Mouse (Mus musculus) kidney, embryonic 16.5 days (tissue): ENCODE data around the gene Sac3d1. TPM values are rescaled to one million over a fixed set of nuclear protein-coding genes. Genes with fewer than 3 reads are reported as not detected.

Source experiments
- ATAC-seq: fragments of 200-750 bp; cut with Nextera tagmentation; 2 replicates; pipeline ENCODE4 v1.8.0; 2017; ENCODE audit warnings: moderate TSS enrichment; ENCODE audit not compliant: low FRiP score, low TSS enrichment
- H3K27ac ChIP-seq: fragments of 300-500 bp; sonication (generic); 2 replicates; pipeline ENCODE4 v1.5.1; 2014; ENCODE audit warnings: low read length
- H3K27me3 ChIP-seq: fragments of 300-500 bp; sonication (generic); 2 replicates; pipeline ENCODE4 v1.6.1; 2014; ENCODE audit warnings: low read length, control low read depth, mixed read lengths; ENCODE audit not compliant: insufficient read depth
- H3K36me3 ChIP-seq: fragments of 300-500 bp; sonication (generic); 2 replicates; pipeline ENCODE4 v1.6.1; 2014; ENCODE audit warnings: low read length, control low read depth, mixed read lengths; ENCODE audit not compliant: insufficient read depth
- H3K4me1 ChIP-seq: fragments of 300-500 bp; sonication (generic); 2 replicates; pipeline ENCODE4 v1.6.1; 2014; ENCODE audit warnings: low read length, control low read depth, mixed read lengths; ENCODE audit not compliant: insufficient read depth
- H3K4me2 ChIP-seq: fragments of 300-500 bp; sonication (generic); replicated peaks from 2 replicates; pipeline ENCODE4 v1.6.1; 2014; ENCODE audit warnings: low read depth, low read length
- H3K4me3 ChIP-seq: fragments of 300-500 bp; sonication (generic); 2 replicates; pipeline ENCODE4 v1.5.1; 2014; ENCODE audit warnings: mild to moderate bottlenecking, low read length
- H3K9ac ChIP-seq: fragments of 300-500 bp; sonication (generic); replicated peaks from 2 replicates; pipeline ENCODE4 v1.6.1; 2014; ENCODE audit warnings: low read length
- H3K9me3 ChIP-seq: fragments of 300-500 bp; sonication (generic); 2 replicates; pipeline ENCODE4 v1.6.1; 2016; ENCODE audit warnings: low read length, control low read depth
- WGBS: fragments of 180-500 bp; shearing (Covaris S2); extraction: QIAGEN DNeasy Blood & Tissue Kit; methylation state at CpG from one replicate; pipeline ENCODE4 v1.1.7; 2014; 5-methylcytosine and 5-hydroxymethylcytosine counted together
- polyA plus RNA-seq: library from polyadenylated mRNA; unstranded; fragments of >200 nt; fragmentation: Nextera tagmentation; extraction: Ambion mirVana; gene quantifications from 2 replicates; pipeline ENCODE4 v1.2.1, GENCODE M21; 2015

Gene Sac3d1
- polyA plus RNA-seq, 1 experiment from 2014 or later: 43.7 TPM

DNA sequence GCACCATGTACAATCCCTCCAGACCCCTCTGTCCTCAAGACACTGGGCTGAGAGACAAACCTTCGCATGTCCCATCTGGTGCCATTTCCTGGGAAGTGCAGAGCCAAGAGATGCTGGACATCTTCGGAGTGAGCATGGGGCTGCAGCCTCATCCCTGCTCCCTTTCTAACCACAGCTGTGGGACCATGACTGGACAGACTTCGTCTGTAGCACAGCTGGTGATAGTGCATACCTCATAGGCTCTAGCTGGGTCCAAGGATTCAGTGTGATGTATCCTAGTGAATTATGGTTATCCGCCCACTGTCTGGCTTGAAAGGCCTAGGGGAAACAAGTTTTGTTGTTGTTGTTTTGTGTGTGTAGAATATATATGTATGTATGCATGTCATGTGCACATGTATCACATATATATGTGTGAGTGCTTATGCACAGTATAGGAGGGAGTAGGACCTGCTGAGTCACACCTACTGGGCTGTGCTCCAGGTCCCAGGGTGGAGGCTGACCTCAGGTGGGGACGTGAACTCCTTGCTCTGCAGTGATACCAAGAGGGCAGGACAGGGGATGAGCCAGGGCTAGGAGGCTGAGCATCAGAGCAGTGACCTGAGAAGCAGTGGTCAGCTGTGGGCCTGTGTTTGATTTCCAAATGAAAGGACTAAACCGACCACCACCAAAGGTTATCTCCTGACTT is 16.1 kb downstream of the Sac3d1 start:
- no peak overlapping the region for H3K9ac ChIP-seq
- H3K27ac ChIP-seq: no peak overlapping the region
- WGBS: 82% methylated on average over 6 of the region's 6 CpGs
- H3K9me3 ChIP-seq: no peaks in the 10 kb centered on the region
- no peak overlapping the region for H3K4me3 ChIP-seq
- H3K4me1 ChIP-seq: no peaks in the 10 kb centered on the region
- no peak overlapping the region for H3K4me2 ChIP-seq
- H3K36me3 ChIP-seq: no peaks in the 10 kb centered on the region
- no peak for ATAC-seq
- no peaks in the 10 kb centered on the region for H3K27me3 ChIP-seq

DNA sequence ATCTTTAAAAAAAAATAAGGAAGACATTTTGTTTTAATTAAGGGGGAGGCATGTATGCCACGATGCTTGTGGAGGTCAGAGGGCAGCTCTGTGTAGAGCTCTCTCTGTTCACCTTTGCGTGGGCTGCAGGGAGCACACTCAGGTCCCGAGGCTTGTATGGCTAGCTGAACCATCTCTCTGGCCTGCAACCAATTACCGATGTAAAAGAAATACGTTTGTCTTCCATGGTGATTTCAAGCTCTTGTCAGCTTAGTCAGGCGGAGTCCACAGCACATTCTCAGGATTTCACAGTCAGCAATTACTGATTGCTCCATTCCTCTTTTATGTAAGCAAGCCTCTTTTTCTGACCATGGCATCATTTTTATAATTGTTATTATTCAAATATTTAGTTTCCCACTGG is 17.3 kb downstream of the Sac3d1 start:
- WGBS: 57% methylated on average over 6 of the region's 6 CpGs
- Histone ChIP-seq H3K27ac (no peak overlapping the region), H3K4me3 (no peak overlapping the region), H3K4me2 (no peak overlapping the region), H3K27me3 (no peaks in the 10 kb centered on the region), H3K36me3 (no peaks in the 10 kb centered on the region), H3K9ac (no peak overlapping the region), H3K4me1 (no peaks in the 10 kb centered on the region), H3K9me3 (no peaks in the 10 kb centered on the region)
- ATAC-seq: no peak

DNA sequence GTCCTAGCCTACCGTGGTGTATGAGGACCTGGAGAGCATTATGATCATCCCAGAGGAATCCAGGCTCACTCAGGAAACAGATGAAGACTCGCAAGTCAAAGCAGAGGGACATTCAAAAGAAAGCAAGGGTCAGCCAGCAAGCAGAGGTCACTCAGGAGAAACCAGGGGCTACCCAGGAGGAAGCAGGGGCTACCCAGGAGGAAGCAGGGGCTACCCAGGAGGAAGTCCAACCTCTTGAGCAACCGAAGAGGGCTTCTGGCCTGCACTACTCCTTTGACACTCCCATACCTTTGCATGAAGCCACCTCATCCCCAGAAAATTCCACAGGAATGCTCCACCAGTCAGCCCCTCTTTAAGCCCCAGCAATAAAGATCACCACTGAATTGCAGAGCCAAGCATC is 20.6 kb downstream of the Sac3d1 start:
- no peak for ATAC-seq
- Histone ChIP-seq H3K9me3 (no peaks in the 10 kb centered on the region), H3K36me3 (peaks cover 8% of the 10 kb centered on the region)

DNA sequence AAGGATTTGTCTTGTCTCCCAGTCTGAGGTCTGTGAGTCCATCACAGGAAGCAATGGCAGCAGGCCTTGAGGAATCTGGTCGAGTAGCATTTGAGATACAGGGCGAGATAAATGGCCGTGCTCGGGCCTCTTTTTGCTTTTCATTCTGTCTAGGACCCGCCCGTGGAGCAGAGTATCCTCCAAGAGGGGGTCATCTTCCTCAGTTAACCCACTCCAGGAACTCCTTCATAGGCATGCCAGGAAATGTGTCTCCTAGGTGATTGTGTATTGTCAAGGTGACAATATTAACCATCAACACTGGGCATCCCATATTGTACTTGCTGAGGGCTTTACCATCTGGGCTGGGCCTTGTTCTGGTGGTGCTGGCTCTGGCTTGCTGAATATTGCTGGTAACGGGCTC is 24.3 kb downstream of the Sac3d1 start, which contains the start of gene AC131692.1:
Gene AC131692.1, plus strand, starts transcription at position 301 of the 400 bp plus-strand sequence.
- Histone ChIP-seq H3K9ac (no peak within 1 kb of the TSS), H3K27me3 (no peaks in the 10 kb centered on the region), H3K4me1 (no peaks in the 10 kb centered on the region), H3K9me3 (no peaks in the 10 kb centered on the region), H3K36me3 (peaks cover 31% of the 10 kb centered on the region), H3K4me2 (no peak within 1 kb of the TSS), H3K4me3 (no peak within 1 kb of the TSS), H3K27ac (no peak within 1 kb of the TSS)
- WGBS: 88% methylated on average over 7 of the region's 7 CpGs
- no peak for ATAC-seq

More for the DNA sequence above, 20.6 kb downstream of the Sac3d1 start:
- H3K9ac ChIP-seq: no peak overlapping the region
- no peak overlapping the region for H3K4me3 ChIP-seq
- no peak overlapping the region for H3K27ac ChIP-seq
- H3K27me3 ChIP-seq: no peaks in the 10 kb centered on the region
- no peak overlapping the region for H3K4me2 ChIP-seq
- WGBS: 86% methylated on average over 3 of the region's 3 CpGs
- H3K4me1 ChIP-seq: no peaks in the 10 kb centered on the region

DNA sequence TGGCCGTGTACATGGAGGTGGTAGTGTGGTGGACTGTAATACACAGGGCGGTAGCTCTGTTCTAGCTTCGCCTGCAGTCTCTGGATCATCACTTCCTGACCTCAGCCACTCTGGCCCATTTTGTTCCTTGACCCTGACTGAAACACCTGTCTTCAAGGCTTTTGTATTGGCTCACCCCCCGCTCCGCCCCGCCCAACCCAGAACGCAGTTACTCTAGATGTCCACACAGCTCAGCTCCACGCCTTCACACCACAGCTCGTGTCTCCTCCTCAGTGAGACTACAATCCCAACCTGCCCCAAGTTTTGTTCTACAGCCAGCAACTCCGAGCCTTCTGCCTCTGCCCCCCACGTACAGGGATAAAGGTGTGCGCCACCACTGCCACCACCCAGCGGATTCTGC is 29.6 kb downstream of the Sac3d1 start:
- no peak for ATAC-seq
- Histone ChIP-seq H3K4me2 (no peak overlapping the region), H3K4me1 (peaks cover 9% of the 10 kb centered on the region), H3K36me3 (peaks cover 30% of the 10 kb centered on the region), H3K27ac (no peak overlapping the region), H3K9me3 (no peaks in the 10 kb centered on the region), H3K9ac (no peak overlapping the region), H3K27me3 (no peaks in the 10 kb centered on the region), H3K4me3 (no peak overlapping the region)
- WGBS: 89% methylated on average over 13 of the region's 13 CpGs

DNA sequence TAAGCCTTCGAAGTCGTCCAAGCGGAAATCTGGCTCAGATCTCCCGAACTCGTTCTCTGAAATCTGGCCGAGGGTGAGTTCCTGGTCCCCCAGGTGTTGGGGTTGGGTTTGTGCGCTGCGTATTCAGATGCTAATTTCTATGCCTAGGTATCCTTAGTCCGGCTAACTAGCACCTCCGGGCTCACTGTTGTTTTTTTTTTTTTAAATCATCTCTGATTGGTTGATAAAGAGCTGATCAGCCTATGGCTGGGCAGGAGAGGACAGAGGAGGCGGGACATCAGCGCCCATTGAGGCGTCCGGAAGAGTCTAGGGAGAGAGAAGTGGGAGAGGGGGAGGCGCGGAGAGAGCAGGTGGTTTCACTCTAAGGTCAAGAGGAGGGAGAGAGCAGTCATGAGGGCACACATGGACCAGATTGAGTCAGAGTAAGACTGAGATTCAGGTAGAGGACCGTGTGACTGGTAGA is 33.0 kb downstream of the Sac3d1 start:
- H3K9ac ChIP-seq: peak overlapping the region; percentile 80
- H3K4me2 ChIP-seq: peak overlapping the region; percentile 91
- peaks cover 15% of the 10 kb centered on the region for H3K4me1 ChIP-seq
- peak; percentile 80 for ATAC-seq
- H3K36me3 ChIP-seq: peaks cover 23% of the 10 kb centered on the region
- peak overlapping the region; percentile 85 for H3K4me3 ChIP-seq
- peak overlapping the region; percentile 65 for H3K27ac ChIP-seq
- under 1% methylated on average over 17 of the region's 17 CpGs for WGBS
- no peaks in the 10 kb centered on the region for H3K9me3 ChIP-seq
- no peaks in the 10 kb centered on the region for H3K27me3 ChIP-seq

DNA sequence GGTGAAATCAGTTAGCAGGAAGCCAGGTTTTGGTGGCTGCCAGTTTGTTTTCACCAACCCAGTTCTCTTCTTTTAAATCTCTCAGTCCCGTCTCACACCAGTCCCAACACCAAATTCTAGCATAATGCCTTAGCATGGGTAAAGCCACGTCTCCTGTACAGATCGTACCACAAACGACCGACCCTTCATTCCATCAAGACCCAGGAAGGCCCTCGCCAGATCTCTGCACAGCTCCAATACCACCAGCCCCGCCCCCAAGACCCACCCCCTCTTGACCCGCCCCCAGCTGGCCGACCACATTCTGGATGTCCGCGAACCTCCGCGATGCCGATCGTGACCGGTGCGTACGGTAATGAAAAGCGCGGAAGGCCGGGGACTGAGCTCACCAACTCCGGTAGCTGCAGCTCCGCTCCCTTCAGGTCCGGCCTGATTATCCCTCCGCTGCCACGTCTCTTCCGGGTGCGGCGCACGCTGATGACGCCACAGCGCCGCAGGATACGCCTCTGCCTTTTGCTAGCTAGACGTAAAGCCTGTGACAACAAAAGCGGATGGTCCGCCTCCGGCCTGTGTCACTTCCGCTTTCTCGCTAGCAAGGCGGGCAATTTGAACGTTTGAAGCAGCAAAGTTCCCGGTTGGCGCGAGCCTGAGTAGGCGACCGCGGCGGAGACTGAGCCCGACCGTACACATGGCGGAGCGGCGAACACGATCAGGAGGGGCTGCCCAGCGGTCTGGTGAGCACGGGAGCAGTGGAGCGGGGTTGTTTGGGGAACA is 33.8 kb downstream of the Sac3d1 start, which contains the start of the genes Zfpl1 and Cdca5:
Gene Zfpl1, minus strand, starts transcription at position 479 of the 771 bp plus-strand sequence.
Gene Cdca5, plus strand, starts transcription at position 506 of the 771 bp plus-strand sequence.
- peak; percentile 93 for ATAC-seq
- H3K27me3 ChIP-seq: no peaks in the 10 kb centered on the region
- H3K36me3 ChIP-seq: peaks cover 23% of the 10 kb centered on the region
- no peaks in the 10 kb centered on the region for H3K9me3 ChIP-seq
- H3K4me3 ChIP-seq: peak within 1 kb of the TSS; percentile 85
- H3K4me2 ChIP-seq: peak within 1 kb of the TSS; percentile 91
- H3K27ac ChIP-seq: peak within 1 kb of the TSS; percentile 65
- peak within 1 kb of the TSS; percentile 80 for H3K9ac ChIP-seq
- under 1% methylated on average over 58 of the region's 58 CpGs for WGBS
- H3K4me1 ChIP-seq: peaks cover 15% of the 10 kb centered on the region

DNA sequence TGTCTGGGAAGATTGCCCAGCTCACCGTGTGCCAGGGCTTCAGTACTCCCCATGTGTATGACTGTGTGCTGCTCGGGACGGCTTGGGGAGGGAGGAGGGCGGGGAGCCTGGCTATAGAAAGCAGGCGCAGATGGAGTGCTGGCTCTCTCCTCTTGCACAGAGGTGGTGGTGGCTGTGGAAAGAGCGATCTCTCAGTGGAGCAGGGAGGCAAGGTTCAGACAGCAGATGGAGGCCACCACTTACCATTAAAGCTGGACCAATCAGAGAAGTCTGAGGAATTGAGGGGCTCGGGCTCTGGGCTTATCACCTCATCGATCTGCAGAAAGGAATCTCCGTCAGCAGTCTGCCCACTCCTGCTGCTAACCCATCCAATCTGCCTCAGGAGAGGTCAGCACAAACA is 36.3 kb downstream of the Sac3d1 start, which contains the start of gene Gm28374:
Gene Gm28374, minus strand, starts transcription at position 101 of the 400 bp plus-strand sequence.
- whole genome bisulfite sequencing: 93% methylated on average over 9 of the region's 9 CpGs
- Histone ChIP-seq H3K27ac (no peak within 1 kb of the TSS), H3K4me3 (no peak within 1 kb of the TSS), H3K9me3 (no peaks in the 10 kb centered on the region), H3K4me1 (peaks cover 15% of the 10 kb centered on the region), H3K36me3 (peaks cover 19% of the 10 kb centered on the region), H3K4me2 (no peak within 1 kb of the TSS), H3K27me3 (no peaks in the 10 kb centered on the region), H3K9ac (no peak within 1 kb of the TSS)
- ATAC-seq: no peak

DNA sequence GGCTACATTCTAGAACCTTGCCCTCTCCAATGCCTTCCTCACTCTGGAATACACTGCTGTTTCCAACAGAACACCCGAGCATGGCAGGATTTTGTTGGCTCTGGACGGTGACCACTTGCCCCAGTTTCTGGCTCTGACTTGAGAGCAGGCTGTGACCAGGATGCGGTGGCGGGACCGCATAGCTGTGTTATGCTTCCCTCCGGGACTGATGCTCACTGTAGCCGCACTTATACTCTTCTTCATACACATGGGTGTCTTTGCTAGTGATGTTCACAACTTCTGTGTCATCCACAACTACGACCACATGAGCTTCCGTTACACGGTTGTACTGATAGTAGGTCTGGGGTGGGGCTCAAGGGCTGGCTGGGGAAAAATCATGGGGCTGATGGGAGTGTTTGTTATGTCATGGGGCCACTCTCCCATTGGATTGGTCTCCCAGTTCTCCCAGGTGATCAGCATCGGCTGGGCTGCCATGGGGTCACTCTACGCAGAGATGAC is 38.4 kb downstream of the Sac3d1 start, which contains the start of gene Tmem262:
Gene Tmem262, plus strand, starts transcription at position 51 of the 498 bp plus-strand sequence.
- H3K9me3 ChIP-seq: no peaks in the 10 kb centered on the region
- 93% methylated on average over 12 of the region's 12 CpGs for WGBS
- H3K27ac ChIP-seq: no peak within 1 kb of the TSS
- ATAC-seq: no peak
- H3K36me3 ChIP-seq: peaks cover 20% of the 10 kb centered on the region
- no peak within 1 kb of the TSS for H3K4me3 ChIP-seq
- no peaks in the 10 kb centered on the region for H3K27me3 ChIP-seq
- no peak within 1 kb of the TSS for H3K4me2 ChIP-seq
- peaks cover 19% of the 10 kb centered on the region for H3K4me1 ChIP-seq
- H3K9ac ChIP-seq: no peak within 1 kb of the TSS
